Mouse (Mus musculus) small intestine, adult 2 months (tissue): ENCODE data around the gene Scn4a.

Source experiments
- CTCF ChIP-seq: fragments of 200-500 bp; IDR thresholded peaks from 2 replicates; pipeline ENCODE4 v1.5.1; 2012; ENCODE audit warnings: low read depth, mild to moderate bottlenecking, control low read depth, inconsistent platforms, low read length, moderate library complexity, mixed read lengths; ENCODE audit not compliant: insufficient replicate concordance, insufficient read length; ENCODE audit errors: extremely low read depth
- POLR2A ChIP-seq: fragments of 200-500 bp; IDR thresholded peaks from 2 replicates; pipeline ENCODE4 v1.6.1; 2012; ENCODE audit warnings: low read depth, mild to moderate bottlenecking, control low read depth, inconsistent platforms, low read length, moderate library complexity

GRCm38 (mm10) chr11:106286987-106287386 is 66.1 kb downstream of the Scn4a start:
- TF ChIP-seq CTCF (no peak), POLR2A (no peak)
